Mouse (Mus musculus) spleen, adult 2 months (tissue): ENCODE measurements at regions not wholly inside any gene's neighbourhood (a gene's known extent, or its start where the extent isn't known, plus 50 kb on each side); places are given as distances from the start of the nearest gene placed in this dataset.

ENCODE experiments used
- DNase-seq, 2 experiments: peaks; one replicate each; pipeline versions ENCODE4 v3.0.0 to v3.0.0-alpha.2; 2012 to 2021; ENCODE audit warnings: low spot score in 2 of 2, low read depth in 1 of 2
- H3K27ac ChIP-seq: fragments of 200-500 bp; 2 replicates; pipeline ENCODE4 v1.5.1; 2012; ENCODE audit warnings: low read length, inconsistent platforms; ENCODE audit not compliant: insufficient read depth
- H3K27me3 ChIP-seq: fragments of 200-500 bp; 2 replicates; pipeline ENCODE4 v1.6.1; 2012; ENCODE audit warnings: mild to moderate bottlenecking, moderate library complexity, low read length, inconsistent platforms; ENCODE audit not compliant: control insufficient read depth, insufficient read depth
- H3K36me3 ChIP-seq: fragments of 200-500 bp; 2 replicates; pipeline ENCODE4 v1.6.1; 2012; ENCODE audit warnings: mild to moderate bottlenecking, low read length, inconsistent platforms; ENCODE audit not compliant: control insufficient read depth, insufficient read depth
- H3K4me1 ChIP-seq: fragments of 200-500 bp; 2 replicates; pipeline ENCODE4 v1.6.1; 2011; ENCODE audit warnings: inconsistent platforms; ENCODE audit not compliant: control insufficient read depth, insufficient read depth, insufficient read length
- H3K4me3 ChIP-seq: fragments of 200-500 bp; 2 replicates; pipeline ENCODE4 v1.5.1; 2011; ENCODE audit warnings: mild to moderate bottlenecking, inconsistent platforms; ENCODE audit not compliant: insufficient read depth, insufficient read length; ENCODE audit errors: extremely low read depth
- CTCF ChIP-seq: fragments of 200-500 bp; IDR thresholded peaks from 2 replicates; pipeline ENCODE4 v1.5.1; 2011; ENCODE audit warnings: mild to moderate bottlenecking, inconsistent platforms; ENCODE audit not compliant: insufficient read depth, insufficient read length, insufficient replicate concordance; ENCODE audit errors: extremely low read depth
- POLR2A ChIP-seq: fragments of 200-500 bp; IDR thresholded peaks from 2 replicates; pipeline ENCODE4 v1.6.1; 2011; ENCODE audit warnings: low read depth, low read length, inconsistent platforms
- WGBS: fragments of 180-500 bp; shearing (Covaris S2); methylation state at CpG from one replicate; pipeline ENCODE4 v1.1.7; 2018; 5-methylcytosine and 5-hydroxymethylcytosine counted together

GRCm38 (mm10) chr19:15669996-15670395 is 277.1 kb downstream of the Psat1 start:
- DNase-seq: no peak
- TF ChIP-seq POLR2A (no peak), CTCF (no peak)
- Histone ChIP-seq H3K4me3 (no peak overlapping the region), H3K36me3 (no peaks in the 10 kb centered on the region), H3K27me3 (no peaks in the 10 kb centered on the region), H3K27ac (no peak overlapping the region), H3K4me1 (no peaks in the 10 kb centered on the region)
- WGBS: 78% methylated on average over 6 of the region's 6 CpGs

- TF ChIP-seq CTCF (no peak), POLR2A (no peak)
- H3K27me3 ChIP-seq: no peaks in the 10 kb centered on the region
- no peak overlapping the region for H3K4me3 ChIP-seq
- H3K27ac ChIP-seq: no peak overlapping the region
- H3K36me3 ChIP-seq: no peaks in the 10 kb centered on the region
- no peaks in the 10 kb centered on the region for H3K4me1 ChIP-seq
- 92% methylated on average over 7 of the region's 7 CpGs for WGBS
- DNase-seq: no peak
Observed at GRCm38 (mm10) chr19:15669541-15669940, 277.6 kb downstream of the Psat1 start.

DNA sequence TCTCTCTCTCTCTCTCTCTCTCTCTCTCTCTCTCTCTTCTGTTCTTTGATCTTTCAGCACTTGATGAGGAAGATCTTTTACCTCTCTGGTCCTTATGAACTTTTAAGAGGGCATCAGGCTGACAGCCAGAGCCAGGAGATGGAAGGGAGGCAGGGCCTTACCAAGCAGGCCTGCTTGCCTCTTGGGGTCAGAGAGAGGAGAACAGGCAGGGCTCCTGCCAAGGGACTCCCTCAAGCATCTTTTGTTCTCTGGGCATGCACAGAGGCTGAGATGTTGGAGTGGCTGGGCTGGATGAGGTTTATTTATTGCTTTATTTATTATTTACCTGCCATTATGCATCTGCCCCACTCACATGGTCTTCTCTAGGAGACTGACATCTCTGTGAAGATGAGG is 278.5 kb downstream of the Psat1 start:
- Histone ChIP-seq H3K27me3 (no peaks in the 10 kb centered on the region), H3K4me1 (no peaks in the 10 kb centered on the region), H3K27ac (no peak overlapping the region), H3K4me3 (no peak overlapping the region), H3K36me3 (no peaks in the 10 kb centered on the region)
- DNase-seq: no peak
- no peak for TF ChIP-seq POLR2A
- no peak for TF ChIP-seq CTCF

GRCm38 (mm10) chr19:15667889-15668623 is 279.1 kb downstream of the Psat1 start:
- no peaks in the 10 kb centered on the region for H3K27me3 ChIP-seq
- 86% methylated on average over 13 of the region's 13 CpGs for WGBS
- no peak overlapping the region for H3K4me3 ChIP-seq
- TF ChIP-seq CTCF: no peak
- H3K36me3 ChIP-seq: no peaks in the 10 kb centered on the region
- no peaks in the 10 kb centered on the region for H3K4me1 ChIP-seq
- H3K27ac ChIP-seq: no peak overlapping the region
- no peak for DNase-seq

DNA sequence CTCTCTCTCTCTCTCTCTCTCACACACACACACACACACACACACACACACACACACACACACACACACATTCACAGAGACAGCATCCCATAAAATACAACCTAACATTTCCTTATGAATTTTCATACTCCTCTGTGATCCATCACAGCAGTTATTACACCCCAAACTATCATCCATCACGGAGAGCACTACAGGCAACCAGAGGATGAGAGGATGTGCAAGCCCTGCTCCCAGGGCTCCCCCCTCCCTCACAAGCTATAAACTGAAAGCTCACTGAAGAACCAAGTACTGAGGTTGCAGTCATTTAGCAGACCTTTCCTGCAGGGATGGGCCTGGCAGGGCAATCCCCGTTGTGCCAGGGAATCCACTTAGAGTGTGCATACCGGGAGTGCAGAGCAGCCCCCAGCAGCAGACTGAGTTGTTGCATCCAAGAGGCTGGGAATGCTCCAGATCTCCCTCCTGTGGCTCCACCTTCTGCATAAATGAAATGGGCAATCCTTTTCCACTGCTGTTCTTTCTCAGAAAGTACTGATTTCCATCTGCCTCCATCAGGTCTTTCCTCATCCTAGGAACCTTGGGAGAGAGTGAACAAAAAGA is 283.4 kb downstream of the Psat1 start:
- 57% methylated on average over 3 of the region's 3 CpGs for WGBS

GRCm38 (mm10) chr19:15658611-15659010 is 288.5 kb downstream of the Psat1 start:
- DNase-seq: no peak
- 66% methylated on average over 1 of the region's 1 CpGs for WGBS
- no peaks in the 10 kb centered on the region for H3K27me3 ChIP-seq
- TF ChIP-seq CTCF: no peak
- no peak for TF ChIP-seq POLR2A
- no peaks in the 10 kb centered on the region for H3K36me3 ChIP-seq
- no peaks in the 10 kb centered on the region for H3K4me1 ChIP-seq
- H3K4me3 ChIP-seq: no peak overlapping the region
- no peak overlapping the region for H3K27ac ChIP-seq

More for the DNA sequence above, 283.4 kb downstream of the Psat1 start:
- Histone ChIP-seq H3K4me1 (no peaks in the 10 kb centered on the region), H3K4me3 (no peak overlapping the region), H3K27ac (no peak overlapping the region), H3K27me3 (no peaks in the 10 kb centered on the region), H3K36me3 (no peaks in the 10 kb centered on the region)
- no peak for TF ChIP-seq CTCF
- no peak for TF ChIP-seq POLR2A
- DNase-seq: no peak

- no peak for TF ChIP-seq CTCF
- no peak for TF ChIP-seq POLR2A
- Histone ChIP-seq H3K27me3 (no peaks in the 10 kb centered on the region), H3K4me3 (no peak overlapping the region), H3K36me3 (no peaks in the 10 kb centered on the region), H3K27ac (no peak overlapping the region), H3K4me1 (no peaks in the 10 kb centered on the region)
- 83% methylated on average over 1 of the region's 1 CpGs for whole genome bisulfite sequencing
- no peak for DNase-seq
Observed at GRCm38 (mm10) chr19:15657846-15658245, 289.3 kb downstream of the Psat1 start.
